Mouse (Mus musculus) layer of hippocampus, adult 9-11 months (tissue): ENCODE results near the gene Trim14.

Source experiments
- DNase-seq: peaks from one replicate; pipeline ENCODE4 v3.0.0; 2022

Trim14 gene

GRCm38 (mm10) chr4:46465740-46466139, 70.2 kb downstream of the Trim14 start:
- no peak for DNase-seq

- DNase-seq, result no peak
Measured at GRCm38 (mm10) chr4:46463130-46463830, 72.7 kb downstream of the Trim14 start.

GRCm38 (mm10) chr4:46458411-46458810, 77.5 kb downstream of the Trim14 start:
- no peak for DNase-seq

- no peak for DNase-seq
Measured at GRCm38 (mm10) chr4:46457186-46457585, 78.8 kb downstream of the Trim14 start.

GRCm38 (mm10) chr4:46456762-46457161, 79.2 kb downstream of the Trim14 start:
- no peak for DNase-seq

- no peak for DNase-seq
Measured at GRCm38 (mm10) chr4:46454097-46454864, 81.7 kb downstream of the Trim14 start.

- DNase-seq, result no peak
Measured at GRCm38 (mm10) chr4:46452855-46453719, 82.9 kb downstream of the Trim14 start.

GRCm38 (mm10) chr4:46452481-46452850, 83.5 kb downstream of the Trim14 start:
- peak; percentile 41 for DNase-seq

- DNase-seq, result peak; percentile 71
Measured at GRCm38 (mm10) chr4:46451758-46452480, 84.0 kb downstream of the Trim14 start.

- peak; percentile 65 for DNase-seq
Measured at GRCm38 (mm10) chr4:46451240-46451757, 84.6 kb downstream of the Trim14 start.

GRCm38 (mm10) chr4:46450519-46451131, 85.3 kb downstream of the Trim14 start, which contains the start of gene Anp32b:
TSS of gene Anp32b (plus strand) at chr4:46450902.
- DNase-seq, result peak; percentile 91

- no peak for DNase-seq
Measured at GRCm38 (mm10) chr4:46450020-46450518, 85.9 kb downstream of the Trim14 start.

GRCm38 (mm10) chr4:46448886-46449285, 87.1 kb downstream of the Trim14 start:
- no peak for DNase-seq

GRCm38 (mm10) chr4:46447461-46447860, 88.5 kb downstream of the Trim14 start:
- DNase-seq, result no peak

- no peak for DNase-seq
Measured at GRCm38 (mm10) chr4:46445237-46445945, 90.5 kb downstream of the Trim14 start.
